Mouse (Mus musculus) subcutaneous adipose tissue, adult 2 months (tissue): ENCODE results near the gene Tufm. TPM values are rescaled to one million over a fixed set of nuclear protein-coding genes. Genes with fewer than 3 reads are reported as not detected.

Experiments used
- polyA plus RNA-seq: library from polyadenylated mRNA; depleted of rRNA; stranded (reverse); fragments of >200 nt; gene quantifications from 2 replicates; pipeline ENCODE4 v1.2.3, GENCODE M21; 2012; ENCODE audit warnings: low replicate concordance; rRNA removed

Tufm gene
- 126 and 142 TPM in 2 replicates for polyA plus RNA-seq

GRCm38 (mm10) chr7:126487052-126487483 is at the start of gene Tufm:
Gene Tufm (plus strand): TSS chr7:126487361.

GRCm38 (mm10) chr7:126463004-126463403 is 24.2 kb upstream of the Tufm start, which contains the start of gene Atp2a1:
Gene Atp2a1 (minus strand): TSS chr7:126463108.

GRCm38 (mm10) chr7:126474993-126475581 is 12.1 kb upstream of the Tufm start, which contains the start of gene Sh2b1:
Gene Sh2b1 (minus strand): TSS chr7:126475424.

GRCm38 (mm10) chr7:126503273-126503878 is 16.2 kb downstream of the Tufm start, which contains the start of gene Atxn2l:
Gene Atxn2l (minus strand): TSS chr7:126503437.

Other genes with a start within 250 kb of the Tufm start
- gene Sbk1, start 214.7 kb upstream of the Tufm start, polyA plus RNA-seq = 24.7 and 30.0 TPM in 2 replicates
- 2.7 and 3.0 TPM in 2 replicates for gene Lat, start 117.8 kb upstream of the Tufm start, polyA plus RNA-seq
- 152 and 215 TPM in 2 replicates for gene Spns1, start 109.9 kb upstream of the Tufm start, polyA plus RNA-seq
- 4.8 and 9.1 TPM in 2 replicates for gene Nfatc2ip, start 90.6 kb upstream of the Tufm start, polyA plus RNA-seq
- gene Cd19, start 72.5 kb upstream of the Tufm start, polyA plus RNA-seq = 0.46 and 1.2 TPM in 2 replicates
- 24.8 and 29.5 TPM in 2 replicates for gene Rabep2, start 58.6 kb upstream of the Tufm start, polyA plus RNA-seq
- gene Atp2a1, start 24.3 kb upstream of the Tufm start, polyA plus RNA-seq = 0.07 and 0.54 TPM in 2 replicates
- 51.5 and 81.0 TPM in 2 replicates for gene Sh2b1, start 11.9 kb upstream of the Tufm start, polyA plus RNA-seq
- 95.1 and 150 TPM in 2 replicates for gene Atxn2l, start 16.1 kb downstream of the Tufm start, polyA plus RNA-seq
- gene Eif3c, start 79.0 kb downstream of the Tufm start, polyA plus RNA-seq = 113 and 137 TPM in 2 replicates
- gene Apobr, start 97.6 kb downstream of the Tufm start, polyA plus RNA-seq = 15.7 and 20.1 TPM in 2 replicates
- 62.6 and 86.0 TPM in 2 replicates for gene Cln3, start 98.5 kb downstream of the Tufm start, polyA plus RNA-seq
- gene Il27, start 107.6 kb downstream of the Tufm start, polyA plus RNA-seq = 0.27 and 0.28 TPM in 2 replicates
- gene Nupr1, start 143.5 kb downstream of the Tufm start, polyA plus RNA-seq = 50.9 and 128 TPM in 2 replicates
- 42.4 and 47.9 TPM in 2 replicates for gene Sgf29, start 161.9 kb downstream of the Tufm start, polyA plus RNA-seq
- 134 and 428 TPM in 2 replicates for gene Sult1a1, start 189.1 kb downstream of the Tufm start, polyA plus RNA-seq
- gene Bola2, start 208.0 kb downstream of the Tufm start, polyA plus RNA-seq = 46.0 and 59.1 TPM in 2 replicates
- gene Slx1b, start 208.4 kb downstream of the Tufm start, polyA plus RNA-seq = 25.3 and 25.7 TPM in 2 replicates
- gene Coro1a, start 220.4 kb downstream of the Tufm start, polyA plus RNA-seq = 53.1 and 109 TPM in 2 replicates